Mouse (Mus musculus): ENCODE measurements around the gene Tmem26.

The Tmem26 gene

DNA sequence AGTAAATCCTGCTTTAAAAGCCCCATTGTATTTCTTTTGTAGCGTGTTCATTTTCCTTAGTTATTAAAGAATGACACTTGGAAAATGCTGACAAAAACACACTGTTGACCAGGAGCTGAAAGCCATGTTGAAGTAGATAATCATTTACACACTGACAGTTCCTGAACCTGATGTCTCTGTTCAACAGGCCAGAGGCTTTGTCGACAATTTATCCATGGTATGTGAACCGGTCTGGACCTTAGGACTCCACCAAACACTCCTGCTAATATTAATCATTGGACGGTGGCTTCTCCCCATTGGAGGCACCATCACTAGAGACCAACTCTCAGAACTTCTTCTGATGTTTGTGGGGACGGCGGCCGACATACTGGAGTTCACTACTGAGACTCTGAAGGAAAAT, 27.5 kb downstream of the Tmem26 start:
- CTCF ChIA-PET: no interaction called here

DNA sequence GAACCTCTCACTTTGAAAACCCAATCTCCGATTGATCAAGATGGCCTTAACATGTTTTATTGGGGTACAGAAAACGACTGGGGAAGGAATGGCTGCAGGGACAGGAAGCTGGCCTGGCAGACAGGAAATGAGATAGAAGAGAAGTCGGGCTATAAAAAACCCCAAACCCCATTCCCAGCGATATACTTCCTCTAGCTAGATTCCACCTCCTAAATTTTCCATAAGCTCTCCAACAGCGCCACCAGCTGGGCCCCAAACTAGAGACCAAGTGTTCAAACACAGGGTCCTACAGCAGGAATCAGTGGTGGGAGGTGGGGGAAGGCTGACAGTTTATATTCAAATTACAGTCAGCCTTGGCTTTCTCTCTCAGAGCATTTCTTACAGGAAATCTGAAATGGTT, 35.8 kb downstream of the Tmem26 start:
- CTCF ChIA-PET: interaction anchor here (0.6 to 0.7 kb wide), 2 partner anchors 406 to 522 kb away, joined by 3 to 8 read pairs; no protein-coding TSS in a partner anchor

DNA sequence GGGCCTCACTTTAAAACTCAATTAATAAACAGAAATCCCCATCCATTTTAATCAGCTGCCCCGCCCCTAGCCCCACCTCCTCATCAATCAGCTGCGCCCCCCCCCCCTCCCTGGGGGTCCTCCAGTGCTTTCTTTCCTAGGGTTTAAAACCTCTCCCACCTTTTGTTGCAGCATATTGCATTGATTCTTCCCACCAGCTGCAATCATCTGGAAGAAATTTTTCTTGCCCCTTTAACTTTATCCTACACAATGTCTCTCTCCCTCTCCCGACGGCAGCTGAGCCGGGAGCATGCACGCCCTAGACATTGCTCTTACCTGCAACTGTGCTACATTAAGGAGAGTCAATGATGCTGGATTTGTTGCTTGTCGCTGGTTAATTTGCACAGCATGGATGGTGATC, 36.3 kb downstream of the Tmem26 start:
- CTCF ChIA-PET: interaction anchor here (0.6 kb wide), 1 partner anchor 407 kb away, joined by 8 read pairs; no protein-coding TSS in a partner anchor

DNA sequence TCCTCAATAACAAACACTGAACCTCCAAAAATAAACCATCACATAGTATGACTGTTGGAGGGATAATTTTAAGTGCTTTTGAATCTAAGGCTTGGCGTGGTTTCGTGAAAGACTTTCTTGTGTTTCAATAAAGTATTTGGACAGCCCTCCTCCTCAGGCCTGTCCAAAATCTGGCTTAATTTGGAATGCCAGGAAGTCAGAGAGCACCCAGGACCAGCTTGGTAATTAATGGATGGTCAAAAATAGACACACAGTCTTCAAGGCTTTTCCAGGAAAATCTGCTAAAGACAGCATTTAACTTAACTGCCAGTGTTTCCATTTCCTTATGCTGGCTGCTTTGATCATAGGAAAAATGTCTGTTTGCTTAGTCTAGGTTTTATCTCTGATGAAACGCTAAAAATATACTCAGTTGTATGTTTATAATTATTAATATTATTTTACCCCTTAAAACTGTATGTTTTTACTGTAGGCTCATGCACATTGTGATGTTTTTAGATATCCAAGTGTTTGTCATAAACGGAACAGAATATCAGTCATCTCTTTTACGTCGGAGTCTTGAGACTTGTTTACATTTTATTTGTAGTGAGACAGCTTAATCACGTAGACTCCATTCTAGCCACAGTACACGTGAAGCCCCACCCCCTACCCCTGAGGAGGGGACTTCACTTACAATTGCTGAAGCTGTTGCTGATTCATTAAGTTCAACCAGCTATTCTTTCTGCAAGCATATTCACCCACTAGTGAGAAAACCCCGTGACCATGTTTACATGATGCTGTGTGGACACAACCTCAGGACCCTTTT, 57.8 kb downstream of the Tmem26 start:
- CTCF ChIA-PET: no interaction called here

DNA sequence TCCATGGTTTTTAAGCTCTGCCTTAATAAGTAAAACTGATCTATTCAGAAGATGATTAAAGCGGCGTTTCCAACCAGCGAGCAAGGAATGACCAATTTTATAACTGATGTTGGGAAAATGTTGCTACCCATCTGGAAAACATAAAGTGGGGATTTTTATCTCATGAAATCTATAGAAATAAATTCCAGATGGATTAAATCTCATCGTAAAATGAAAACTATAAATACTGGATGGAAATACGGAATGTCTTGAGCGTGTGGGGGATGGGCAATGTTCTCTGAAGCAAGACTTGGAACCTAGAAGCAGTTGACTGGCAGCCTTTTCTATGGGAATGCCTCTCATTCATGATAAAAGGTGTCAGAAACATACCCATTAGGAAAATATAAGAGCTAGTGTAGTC, 59.3 kb downstream of the Tmem26 start:
- CTCF ChIA-PET: interaction anchor here (0.7 kb wide), 1 partner anchor 645 kb away, joined by 4 read pairs; no protein-coding TSS in a partner anchor

DNA sequence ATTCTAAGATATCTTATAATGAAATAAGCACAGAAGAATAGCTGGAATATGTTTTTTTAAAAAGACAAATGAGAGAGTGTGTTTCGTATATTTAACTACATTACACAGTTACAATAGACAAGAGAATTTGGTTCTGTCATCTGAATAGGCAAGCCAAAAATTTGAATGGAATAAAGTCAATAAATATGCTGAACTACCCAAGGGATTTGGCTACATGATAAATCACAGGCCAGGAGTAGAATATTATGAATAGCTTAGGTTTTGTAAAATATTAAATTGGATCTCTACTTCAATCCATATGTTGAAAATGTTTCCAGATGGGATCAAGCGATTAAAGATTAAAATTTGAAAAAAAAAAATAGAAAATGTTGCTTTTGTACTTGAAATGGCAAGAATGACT, 60.4 kb downstream of the Tmem26 start:
- CTCF ChIA-PET: no interaction called here

DNA sequence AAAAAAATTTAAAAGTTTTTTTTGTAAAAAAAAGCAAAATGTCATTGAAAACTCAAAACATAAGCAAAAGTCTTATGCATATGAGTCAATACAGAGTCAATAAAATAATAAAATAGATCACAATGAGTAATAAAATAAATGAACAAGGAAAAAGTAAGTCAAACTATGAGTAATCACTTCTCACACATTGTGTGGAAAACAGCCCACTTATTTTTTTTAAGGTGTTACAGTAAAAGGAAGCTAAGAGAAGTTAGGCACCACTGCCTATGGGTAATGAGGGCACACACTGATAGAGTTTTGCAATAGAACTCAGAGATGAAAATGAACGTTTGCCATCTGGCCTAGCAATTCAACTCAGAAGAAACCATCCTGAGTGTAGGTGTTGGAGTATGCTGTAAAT, 61.0 kb downstream of the Tmem26 start:
- CTCF ChIA-PET: no interaction called here

DNA sequence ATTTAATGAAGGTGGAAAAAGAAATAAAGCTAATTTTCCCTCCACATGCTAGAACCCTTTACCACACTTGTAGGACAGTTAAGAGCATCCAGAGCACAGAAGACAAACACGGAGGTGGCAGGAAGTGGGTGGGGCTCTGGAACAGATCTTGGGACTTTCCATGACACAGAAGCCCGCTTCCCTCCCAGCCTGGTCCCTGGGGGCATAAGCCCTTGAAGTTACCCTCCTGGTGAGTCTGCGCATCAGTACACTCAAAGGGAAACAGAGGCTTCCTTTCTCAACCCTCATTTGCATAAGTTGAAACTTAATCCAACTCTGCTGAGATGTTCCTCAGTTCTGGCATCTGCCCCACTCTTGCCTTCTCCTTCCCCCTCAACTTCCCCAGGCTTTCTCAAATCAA, 72.0 kb downstream of the Tmem26 start:
- CTCF ChIA-PET: no interaction called here

DNA sequence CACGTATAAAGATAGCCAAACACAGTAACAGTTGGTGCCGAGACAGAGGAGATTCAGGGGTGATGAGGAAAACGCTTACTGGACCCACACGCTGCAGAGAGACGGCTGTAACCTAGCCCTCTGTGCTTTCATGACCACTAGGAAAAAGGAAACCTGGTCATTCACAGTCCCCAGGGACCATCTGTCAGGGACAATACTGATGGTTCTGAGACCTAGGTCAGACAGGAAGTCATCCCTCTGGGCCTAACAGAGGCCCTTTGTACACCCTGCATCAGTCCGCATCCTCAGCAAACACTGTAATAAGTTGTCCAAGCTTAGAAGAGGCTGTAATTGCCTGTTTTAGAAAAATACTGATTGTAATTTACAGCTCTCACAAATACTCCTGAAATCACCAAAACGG, 76.4 kb downstream of the Tmem26 start:
- CTCF ChIA-PET: no interaction called here

DNA sequence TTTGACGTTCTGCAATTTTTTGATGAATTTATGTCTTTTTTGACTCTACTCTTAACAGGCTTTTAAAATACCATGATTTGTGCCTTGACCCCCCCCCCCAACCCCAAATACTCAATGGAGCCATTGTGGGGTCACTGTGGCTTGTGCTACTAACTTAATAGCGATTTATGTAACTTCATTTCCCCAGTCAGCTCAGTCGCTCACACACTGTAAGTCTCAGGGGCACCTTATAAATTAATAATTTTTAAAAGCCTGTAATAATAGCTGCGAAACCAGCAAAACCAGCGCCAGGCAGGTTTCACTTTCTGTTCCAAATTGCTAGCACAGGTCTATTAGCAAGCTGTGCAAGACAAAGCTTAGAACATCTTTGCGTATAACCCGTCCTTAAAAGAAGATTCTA, 76.9 kb downstream of the Tmem26 start:
- CTCF ChIA-PET: no interaction called here

DNA sequence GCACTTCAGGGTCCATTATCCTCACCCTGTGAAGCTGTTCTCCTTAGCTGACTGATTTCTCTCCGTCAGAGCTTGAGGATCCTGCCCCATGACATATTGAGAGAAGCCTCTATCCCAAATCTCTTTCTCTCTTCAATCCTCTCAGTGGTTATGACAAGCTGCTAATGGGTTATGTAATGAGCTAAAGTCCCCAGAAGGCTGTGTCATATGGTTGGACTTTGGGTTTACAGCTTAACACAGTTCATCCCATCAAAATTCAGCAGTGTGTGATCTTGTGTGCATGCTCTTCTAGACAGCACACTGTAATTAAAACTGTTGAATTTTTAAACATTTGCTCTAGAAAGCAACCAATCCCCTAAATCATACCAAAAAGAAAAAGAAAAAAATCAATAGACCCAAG, 82.9 kb downstream of the Tmem26 start:
- CTCF ChIA-PET: no interaction called here

DNA sequence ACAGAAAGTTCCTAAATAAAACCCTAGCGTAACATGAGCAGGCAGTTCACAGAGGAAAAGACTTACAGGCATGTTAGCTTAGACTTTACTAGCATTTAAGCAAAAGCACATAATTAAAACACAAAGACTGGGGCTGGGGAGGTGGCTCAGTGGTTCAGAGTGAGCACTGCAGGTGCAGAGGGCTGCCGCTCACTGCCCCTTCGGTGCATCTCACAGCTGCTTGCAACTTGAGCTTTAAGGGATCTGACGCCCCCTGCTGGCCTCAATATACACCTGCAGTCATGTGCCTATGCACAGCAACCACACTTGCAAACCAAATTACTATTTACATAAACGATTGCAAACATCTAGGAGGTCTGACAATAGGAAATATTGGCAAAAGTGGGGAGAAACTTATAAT, 87.5 kb downstream of the Tmem26 start:
- CTCF ChIA-PET: no interaction called here

DNA sequence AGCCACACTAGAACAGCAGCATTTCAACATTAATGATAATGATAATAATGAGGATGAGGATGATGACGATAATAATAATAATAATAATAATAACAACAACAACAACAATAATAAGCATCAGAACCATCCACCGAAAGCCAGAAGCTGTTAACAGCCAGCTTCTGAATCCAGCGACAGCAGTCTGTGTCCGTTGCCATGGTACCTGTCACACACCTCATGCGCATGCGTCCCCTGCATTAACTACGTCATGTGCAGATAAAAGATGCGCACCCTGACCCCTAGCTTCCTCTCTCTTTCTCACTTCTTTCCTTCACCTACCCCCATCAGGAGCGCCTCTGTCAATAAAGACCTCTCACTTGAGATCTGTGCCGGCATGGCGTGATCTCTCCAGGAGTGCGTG, 89.3 kb downstream of the Tmem26 start:
- CTCF ChIA-PET: interaction anchor here (0.5 to 0.6 kb wide), 2 partner anchors 104 to 318 kb away, joined by 3 read pairs; no protein-coding TSS in a partner anchor

DNA sequence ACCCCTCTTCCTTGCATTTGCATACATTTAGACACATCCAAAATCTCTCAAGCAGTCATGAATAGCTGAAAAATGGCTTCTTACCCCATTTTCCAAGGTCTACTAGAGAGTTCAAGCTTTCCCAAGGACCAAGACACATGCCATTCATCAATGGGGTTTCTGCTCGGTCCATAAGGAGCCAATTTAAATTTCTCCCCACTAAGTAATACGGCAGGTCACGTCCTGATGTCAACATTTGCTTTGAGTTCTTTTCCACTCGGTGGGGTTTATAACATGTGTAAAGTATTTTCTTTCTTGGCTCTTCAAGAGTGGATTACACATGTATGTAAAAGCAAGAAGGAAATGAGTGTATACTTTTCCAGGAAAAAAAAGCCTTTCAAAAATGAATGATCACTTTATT, 93.8 kb downstream of the Tmem26 start:
- CTCF ChIA-PET: interaction anchor here (0.6 kb wide), 1 partner anchor 82 kb away, joined by 4 read pairs; no protein-coding TSS in a partner anchor

DNA sequence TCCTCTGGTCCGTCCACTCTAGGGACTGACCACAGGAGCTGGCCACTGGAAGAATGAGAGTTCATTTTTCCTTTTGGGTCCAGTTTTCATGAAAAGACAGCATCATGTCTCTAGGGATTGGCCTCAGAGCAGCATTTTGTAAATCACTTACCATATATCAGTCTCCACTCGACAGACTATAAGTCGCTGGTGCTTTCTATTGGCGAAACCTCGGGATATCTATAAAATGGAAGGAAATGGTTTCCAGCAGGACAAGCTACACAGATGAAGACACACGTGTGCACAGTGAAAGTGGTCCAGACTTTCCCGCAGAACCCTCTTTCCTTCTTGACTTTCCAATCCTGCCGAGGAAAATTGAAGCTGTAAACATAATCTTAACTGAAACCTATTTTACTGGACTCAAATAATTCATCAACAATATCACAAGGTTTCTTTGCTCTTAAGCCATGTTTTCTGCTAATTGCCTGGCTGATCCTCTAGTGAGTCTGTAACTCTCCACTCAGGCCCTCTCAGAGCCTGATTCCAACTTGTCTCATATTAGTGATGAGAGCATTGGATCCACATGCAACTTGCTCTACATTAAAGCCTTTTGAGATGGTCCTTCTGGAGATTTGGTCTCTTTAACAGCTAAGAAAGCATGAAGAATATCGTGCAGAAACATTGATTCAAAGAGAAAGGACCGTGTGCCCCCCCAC, 94.8 kb downstream of the Tmem26 start:
- CTCF ChIA-PET: interaction anchor here (0.7 kb wide), 1 partner anchor 27 kb away, joined by 3 read pairs; no protein-coding TSS in a partner anchor

DNA sequence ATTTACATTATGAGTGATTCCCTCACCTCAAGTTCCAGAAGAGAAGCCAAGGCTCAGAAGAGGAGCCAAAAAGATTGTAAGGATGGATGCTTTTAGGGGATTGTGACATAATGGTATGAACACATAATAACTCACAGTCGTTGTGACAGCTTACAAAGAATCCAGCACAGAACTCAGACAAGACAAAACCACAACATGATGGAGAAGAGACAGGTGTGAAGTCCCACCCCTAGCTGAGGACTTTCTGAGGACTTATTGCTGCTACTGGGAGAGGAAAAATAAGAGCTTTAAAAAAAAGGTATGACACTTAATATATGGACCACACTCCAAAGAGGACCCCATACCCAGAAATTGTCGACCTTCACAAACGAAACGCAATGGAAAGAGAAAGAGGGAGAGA, 101.1 kb downstream of the Tmem26 start:
- CTCF ChIA-PET: no interaction called here

Data from spleen, embryonic (tissue).